Mouse (Mus musculus) CH12.LX (cell line): ENCODE measurements around the gene Dscam.

ENCODE experiments used
- CHD1 ChIP-seq: IDR thresholded peaks from 2 replicates; pipeline ENCODE4 v1.6.1; 2012; ENCODE audit warnings: low read depth, low read length, improper control_type of control experiment, inconsistent platforms
- CTCF ChIP-seq, 2 experiments: IDR thresholded peaks in 1 of 2; conservative IDR thresholded peaks in 1 of 2; 2 replicates each; pipeline ENCODE4 v1.5.1; 2011 to 2012; ENCODE audit warnings: low read depth in 2 of 2, low read length in 2 of 2, improper control_type of control experiment in 1 of 2, inconsistent platforms in 1 of 2, mild to moderate bottlenecking in 1 of 2, moderate library complexity in 1 of 2
- E2F4 ChIP-seq: IDR thresholded peaks from 2 replicates; pipeline ENCODE4 v1.6.1; 2011; ENCODE audit warnings: low read depth, low read length, improper control_type of control experiment; ENCODE audit not compliant: insufficient replicate concordance
- EP300 ChIP-seq: IDR thresholded peaks from 2 replicates; pipeline ENCODE4 v1.6.1; 2011; ENCODE audit warnings: low read length, improper control_type of control experiment
- ETS1 ChIP-seq: conservative IDR thresholded peaks from 2 replicates; pipeline ENCODE4 v1.6.1; 2012; ENCODE audit warnings: low read depth, mild to moderate bottlenecking, inconsistent platforms, low read length, improper control_type of control experiment, moderate library complexity
- POLR2A ChIP-seq: IDR thresholded peaks from 2 replicates; pipeline ENCODE4 v1.6.1; 2011; ENCODE audit warnings: low read depth, mild to moderate bottlenecking, improper control_type of control experiment, low read length
- UBTF ChIP-seq: IDR thresholded peaks from 2 replicates; pipeline ENCODE4 v1.6.1; 2012; ENCODE audit warnings: low read depth, mild to moderate bottlenecking, inconsistent platforms, low read length, improper control_type of control experiment, moderate library complexity
- USF1 ChIP-seq: IDR thresholded peaks from 2 replicates; pipeline ENCODE4 v1.6.1; 2014; ENCODE audit warnings: low read depth, mild to moderate bottlenecking, inconsistent platforms, low read length, improper control_type of control experiment

GRCm38 (mm10) chr16:97083694-97084093, 86.9 kb downstream of the Dscam start:
- TF ChIP-seq E2F4 (no peak), CTCF (conservative IDR thresholded peaks at IDR 0.05 in 1 of 2, IDR thresholded peaks at IDR 0.05 in 1 of 2; ENCODE audit: low read depth in 2 of 2, low read length in 2 of 2) (no peak), USF1 (no peak), CHD1 (no peak), EP300 (no peak), UBTF (no peak), ETS1 (no peak), POLR2A (no peak)
